9 mouse cellular contexts compared by ENCODE assay signal in the genomic region with DNA sequence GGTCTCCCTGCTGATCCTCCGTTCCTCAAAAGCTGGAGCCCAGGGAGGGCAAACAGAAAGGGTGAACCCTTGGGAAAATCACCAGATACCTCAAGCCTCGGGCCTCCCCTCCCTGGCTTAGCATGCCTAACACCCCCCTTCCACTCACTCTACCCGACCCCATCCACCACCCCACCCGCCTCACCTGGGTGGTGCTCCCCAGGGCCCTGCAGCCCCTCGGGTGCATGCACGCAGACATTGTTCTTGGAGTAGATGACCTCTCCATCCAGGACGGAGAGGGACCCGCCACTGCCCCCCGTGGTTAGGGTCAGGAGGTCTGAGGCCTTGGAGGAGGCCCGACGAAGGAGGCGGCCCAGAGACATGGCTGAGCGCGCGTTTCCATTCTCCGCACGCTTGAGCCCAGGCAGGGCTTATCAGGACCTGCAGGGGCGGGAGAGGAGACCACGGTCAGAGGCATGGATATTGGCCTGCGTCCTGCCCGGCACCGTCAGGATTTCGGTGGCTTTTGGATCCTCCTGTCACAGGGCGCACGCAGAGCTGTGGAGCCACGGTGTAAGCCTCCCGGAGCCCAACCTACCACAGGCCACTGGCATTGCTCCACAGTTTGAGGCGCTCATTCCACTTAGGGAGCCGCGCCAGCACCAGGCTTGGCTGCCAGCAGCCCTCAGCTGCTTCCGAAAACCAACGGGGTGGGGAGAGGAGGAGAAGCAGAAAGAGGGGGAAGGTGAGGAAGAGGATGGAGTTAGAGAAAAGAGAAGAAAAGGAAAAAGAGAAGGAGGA. TPM values are rescaled to one million over a fixed set of nuclear protein-coding genes. Genes with fewer than 3 reads are reported as not detected.
DNase-seq lines count a peak whose midpoint lies in the region; ATAC-seq lines count a peak whose summit lies in the region.
"Had no signal": no experiment of that assay in that cellular context is flagged by ENCODE, and none has a peak within 500 bp of the region (broad histone marks: within the 10 kb centered on the region; RNA-seq: fewer than 3 reads in every experiment).

No protein-coding gene starts in this region.

- H3K4me3 ChIP-seq in midbrain, embryonic 10.5 days: peak overlapping the region; percentile 18; the same call in 1 of the 2 replicates
- no peak overlapping the region for H3K4me3 ChIP-seq in midbrain, embryonic 11.5 days (ENCODE audit: low read depth, low read length)

- peak overlapping the region; percentile 46; the same call in 1 of the 2 replicates for H3K27ac ChIP-seq in midbrain, embryonic 10.5 days (replicated peaks)
- no peak overlapping the region; the same call in 1 of the 2 replicates for H3K27ac ChIP-seq in midbrain, embryonic 11.5 days (ENCODE audit: low read depth, low read length)

- DNase-seq in midbrain, embryonic 10.5 days (ENCODE audit: low spot score): no peak
- DNase-seq in midbrain, embryonic 11.5 days (ENCODE audit: low spot score, missing footprints): no peak
- peak; percentile 97 for DNase-seq in cerebellum, postnatal 10 days
- DNase-seq in heart, adult 8-10 months (ENCODE audit: low spot score): peak; percentile 73
- DNase-seq in left cerebral cortex, adult 8-10 months (ENCODE audit: low spot score in 2 of 2): peak; percentile 44 to 64
- DNase-seq in ovary, postnatal 14 days (ENCODE audit: low spot score): peak; percentile 55
- DNase-seq in thymus, postnatal 10 days (ENCODE audit: low spot score in 2 of 2): no peak
- no peak for DNase-seq in retina, postnatal 1 day

- H3K9me3 ChIP-seq in midbrain, embryonic 10.5 days (replicated peaks): no peaks in the 10 kb centered on the region
- no peaks in the 10 kb centered on the region for H3K9me3 ChIP-seq in midbrain, embryonic 11.5 days (ENCODE audit: control insufficient read depth, low read length)

- peaks cover 42% of the 10 kb centered on the region for H3K4me1 ChIP-seq in midbrain, embryonic 10.5 days
- peaks cover 15% of the 10 kb centered on the region for H3K4me1 ChIP-seq in midbrain, embryonic 11.5 days (ENCODE audit: control insufficient read depth, insufficient read depth, low read length)

- H3K27me3 ChIP-seq in midbrain, embryonic 10.5 days (ENCODE audit: low read depth, poor library complexity, severe bottlenecking): no peaks in the 10 kb centered on the region
- no peaks in the 10 kb centered on the region for H3K27me3 ChIP-seq in midbrain, embryonic 11.5 days (ENCODE audit: control insufficient read depth, insufficient read depth, low read length)

- H3K36me3 ChIP-seq in midbrain, embryonic 10.5 days: peaks cover 56% of the 10 kb centered on the region
- H3K36me3 ChIP-seq in midbrain, embryonic 11.5 days (ENCODE audit: control insufficient read depth, insufficient read depth, low read length): peaks cover 15% of the 10 kb centered on the region

- ATAC-seq in midbrain, embryonic 11.5 days (ENCODE audit: low FRiP score): no peak

- 54% methylated on average over 32 of the region's 32 CpGs for WGBS in midbrain, embryonic 10.5 days
- 54% methylated on average over 32 of the region's 32 CpGs for WGBS in midbrain, embryonic 11.5 days

- H3K4me2 ChIP-seq in midbrain, embryonic 11.5 days: no peak overlapping the region

- H3K9ac ChIP-seq in midbrain, embryonic 11.5 days (ENCODE audit: low read length): no peak overlapping the region

RNA-seq across cellular contexts. Expression of gene Tbc1d16, which starts 17.8 kb away (rescaled TPM):
- 27.0 and 29.6 TPM in 2 replicates for polyA plus RNA-seq in midbrain, embryonic 10.5 days (2016; fragmentation: Nextera tagmentation; extraction: Ambion mirVana)
- 13.3 and 15.2 TPM in 2 replicates for polyA plus RNA-seq in midbrain, embryonic 11.5 days (2014; fragmentation: Nextera tagmentation; extraction: Ambion mirVana)
- total RNA-seq in heart, adult 8-10 months (2022): 10 to 100 TPM; 60.3 to 72.2 (median 64.4) TPM
- 10 to 100 TPM; 32.9 to 39.8 (median 35.6) TPM for total RNA-seq in left cerebral cortex, adult 8-10 months (2022)

RNA-seq across cellular contexts. Expression of gene Ccdc40, which starts 17.9 kb away (rescaled TPM):
- polyA plus RNA-seq in midbrain, embryonic 10.5 days (2016; fragmentation: Nextera tagmentation; extraction: Ambion mirVana): 20.6 and 21.8 TPM in 2 replicates
- polyA plus RNA-seq in midbrain, embryonic 11.5 days (2014; fragmentation: Nextera tagmentation; extraction: Ambion mirVana): 18.6 and 18.9 TPM in 2 replicates
- under 1 TPM in 1 of 4 experiments, not detected in 3; 0.20 TPM for total RNA-seq in heart, adult 8-10 months (2022)
- 1 to 10 TPM; 1.1 to 3.2 (median 1.7) TPM for total RNA-seq in left cerebral cortex, adult 8-10 months (2022)
- total RNA-seq: neutrophil, adult 5-6 weeks had no signal

RNA-seq across cellular contexts. Expression of gene Gaa, which starts 57.2 kb away (rescaled TPM):
- 32.0 and 33.6 TPM in 2 replicates for polyA plus RNA-seq in midbrain, embryonic 10.5 days (2016; fragmentation: Nextera tagmentation; extraction: Ambion mirVana)
- 15.5 and 19.0 TPM in 2 replicates for polyA plus RNA-seq in midbrain, embryonic 11.5 days (2014; fragmentation: Nextera tagmentation; extraction: Ambion mirVana)
- 100 to 1,000 TPM; 108 to 126 (median 114) TPM for total RNA-seq in heart, adult 8-10 months (2022)
- 100 to 1,000 TPM; 280 to 307 (median 295) TPM for total RNA-seq in left cerebral cortex, adult 8-10 months (2022)

Comparison
In these comparisons a context has a peak if more than half of its experiments do, and no peak if none do; other contexts are left out.
1. DNase-seq: peak in cerebellum, postnatal 10 days (2 of 2), heart, adult 8-10 months (single experiment), left cerebral cortex, adult 8-10 months (2 of 2) and ovary, postnatal 14 days (single experiment); none in midbrain, embryonic 10.5 days (single experiment), midbrain, embryonic 11.5 days (single experiment), thymus, postnatal 10 days (0 of 2) and retina, postnatal 1 day (single experiment).